Mouse (Mus musculus) lung, adult 18-20 months (tissue): Measurements from ENCODE around the gene Abca7.
A peak's percentile ranks its signal among the peaks of the same experiment; 100 is the strongest.

Source experiments
- DNase-seq, 2 experiments: peaks; one replicate each; pipeline ENCODE4 v3.0.0; 2022; ENCODE audit warnings: mixed read lengths in 2 of 2

The Abca7 gene

DNA sequence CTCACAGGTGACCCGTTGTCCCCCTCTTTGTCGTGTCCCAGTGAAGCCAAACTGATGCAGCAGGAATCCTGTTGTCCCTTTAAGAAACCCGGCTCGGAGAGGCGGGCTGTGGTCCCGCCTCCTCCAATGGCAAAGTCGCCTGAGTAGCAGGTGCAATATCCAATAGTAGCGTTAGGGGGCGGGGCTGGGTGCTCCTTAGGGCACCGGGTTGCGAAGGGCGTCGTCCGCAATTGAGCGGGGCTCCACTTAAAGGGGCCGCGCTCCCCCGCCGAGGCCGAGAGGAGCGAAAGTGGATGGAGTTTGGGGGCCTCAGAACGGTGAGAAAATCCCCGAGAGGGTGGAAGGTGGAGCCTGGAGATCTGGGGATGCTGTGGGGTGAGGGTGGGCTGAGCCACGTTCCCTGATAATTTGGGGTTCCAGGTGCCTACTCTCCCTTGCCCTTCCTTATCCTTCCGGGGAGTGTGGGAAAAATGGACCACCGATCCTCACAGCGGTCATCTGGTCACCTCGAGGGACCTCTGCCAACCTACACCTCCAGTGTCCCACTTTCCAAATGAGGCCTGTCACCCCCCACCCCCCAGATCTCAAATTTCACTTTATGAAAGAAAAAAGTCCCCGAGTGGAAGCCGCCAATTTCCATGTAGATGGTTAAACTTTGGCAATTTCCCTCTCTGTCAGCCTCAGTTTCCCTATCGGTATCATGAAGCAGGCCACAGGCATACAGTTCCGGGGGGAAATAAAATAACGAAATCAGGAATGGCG, at the start of gene Abca7:
Gene Abca7 (plus strand): TSS at position 223 of the 762 bp plus-strand sequence.
- peak; percentile 96 to 98 for DNase-seq

DNA sequence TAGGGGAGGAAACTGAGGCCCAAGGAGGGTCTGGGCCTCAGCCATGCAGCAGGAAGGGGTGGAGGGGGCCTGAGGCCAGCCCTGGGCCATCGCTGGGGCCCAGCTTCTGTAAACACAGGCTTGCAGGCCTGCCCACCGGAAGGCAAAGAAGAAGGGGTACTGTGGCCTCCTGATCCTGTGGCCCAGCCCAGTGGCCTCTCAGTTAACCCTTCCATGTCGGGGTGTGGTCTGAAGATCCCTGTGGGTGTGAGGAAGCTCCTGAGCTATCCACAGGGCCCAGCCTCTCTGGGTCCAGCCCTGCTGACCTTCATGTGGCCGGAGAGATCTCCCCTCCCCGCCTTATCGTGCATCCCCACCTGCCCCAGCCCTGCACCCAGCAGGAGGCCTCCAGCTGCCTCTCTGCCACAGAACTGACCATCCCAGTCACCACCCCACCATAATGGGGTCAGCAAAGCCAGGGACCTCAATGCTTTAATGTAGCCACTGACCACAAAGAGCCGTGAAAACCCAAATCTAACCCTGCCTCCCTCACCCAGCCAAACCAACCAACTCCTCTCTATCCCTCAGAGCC, 49.5 kb upstream of the Abca7 start:
- no peak for DNase-seq

DNA sequence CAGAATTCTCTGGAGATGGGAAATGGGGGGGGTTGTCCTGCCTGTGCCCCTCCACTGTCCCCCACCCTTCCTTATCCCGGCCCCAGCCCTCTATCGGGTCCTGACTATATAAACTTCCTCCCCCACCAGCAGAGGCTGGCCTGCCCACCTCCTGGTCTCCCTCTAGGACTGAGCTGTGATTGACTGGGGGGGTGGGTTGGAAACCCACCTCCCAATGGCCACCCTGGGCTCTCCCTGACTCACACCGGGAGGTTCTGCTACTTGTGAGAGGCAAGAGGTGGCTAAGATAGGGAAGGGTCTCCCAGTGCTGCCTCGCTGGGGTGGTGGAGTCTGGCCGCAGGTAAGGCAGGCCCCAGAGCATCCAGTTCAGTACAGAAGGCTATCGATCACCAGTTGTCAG, 48.8 kb upstream of the Abca7 start:
- DNase-seq = no peak

DNA sequence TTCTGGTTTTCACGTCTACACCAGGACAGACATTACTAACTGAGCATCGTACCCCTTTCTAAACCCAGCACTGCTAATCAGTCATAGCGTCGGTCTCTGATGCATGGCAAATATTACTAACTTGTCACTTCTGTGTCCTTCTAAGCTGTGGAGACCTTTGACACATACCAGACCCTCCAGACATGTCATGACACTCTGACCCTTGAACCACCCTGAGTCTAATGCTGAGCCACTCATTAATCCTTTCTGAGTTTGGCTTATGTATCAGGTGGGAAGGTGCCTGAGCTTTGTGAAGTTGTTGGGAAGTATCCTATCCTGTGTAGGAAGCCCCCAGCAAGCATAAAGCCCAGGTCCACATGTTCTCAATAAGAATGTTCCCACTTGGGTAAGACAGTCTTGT, 46.4 kb upstream of the Abca7 start:
- no peak for DNase-seq

DNA sequence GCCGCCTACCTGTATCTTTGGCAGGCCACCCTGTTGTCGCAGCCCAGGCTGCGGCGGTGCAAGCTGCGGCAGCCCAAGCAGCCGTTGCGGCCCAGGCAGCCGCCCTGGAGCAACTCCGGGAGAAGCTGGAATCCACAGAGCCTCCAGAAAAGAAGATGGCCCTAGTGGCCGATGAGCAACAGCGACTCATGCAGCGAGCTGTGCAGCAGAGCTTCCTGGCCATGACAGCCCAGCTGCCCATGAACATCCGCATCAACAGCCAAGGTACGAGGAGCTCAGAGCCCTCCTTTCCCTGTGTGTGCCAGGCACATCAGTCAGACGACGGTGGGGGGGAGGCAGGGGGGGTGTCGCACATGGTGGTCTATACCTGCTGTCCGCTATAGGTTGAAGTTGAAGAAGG, 45.6 kb upstream of the Abca7 start:
- no peak for DNase-seq

DNA sequence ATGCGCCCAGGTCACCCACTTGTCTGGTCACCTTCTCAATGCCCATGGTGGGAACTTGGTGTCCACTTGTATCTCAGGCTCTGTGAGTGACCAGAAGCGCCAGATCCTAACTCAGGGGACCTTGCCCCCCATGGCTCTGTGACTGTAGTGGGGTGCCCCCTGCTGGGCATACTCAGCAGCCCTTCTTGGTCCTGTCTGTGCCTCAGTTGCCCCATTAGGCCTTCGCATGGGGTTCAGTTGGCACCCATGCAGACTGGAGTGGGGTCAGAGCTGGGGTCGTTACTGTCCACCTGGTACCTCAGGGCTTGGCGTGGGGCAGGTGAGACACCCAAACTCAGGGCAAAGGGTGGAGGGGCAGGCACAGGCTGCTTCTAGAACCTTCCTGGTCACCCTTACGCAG, 42.3 kb upstream of the Abca7 start:
- DNase-seq = peak; percentile 34 to 57

DNA sequence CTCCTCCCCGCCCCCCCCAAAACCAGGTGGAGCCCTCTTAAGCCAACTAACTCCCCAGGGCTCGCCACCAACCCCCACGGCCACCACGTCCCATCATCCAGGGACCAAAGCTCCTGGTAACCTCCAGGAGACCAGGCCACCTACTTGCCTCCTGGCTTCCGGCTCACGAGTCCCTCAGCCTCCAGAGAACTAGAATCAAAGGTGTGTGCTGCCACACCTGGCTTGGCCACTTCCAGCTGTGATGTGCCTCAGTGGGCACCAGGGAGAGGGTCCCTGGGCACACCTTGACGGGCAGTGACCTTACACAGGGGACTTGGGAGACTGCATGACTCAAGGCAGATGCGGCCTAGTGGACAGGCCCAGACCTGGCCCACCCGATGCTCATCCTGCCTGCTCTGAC, 40.6 kb upstream of the Abca7 start:
- DNase-seq = no peak

DNA sequence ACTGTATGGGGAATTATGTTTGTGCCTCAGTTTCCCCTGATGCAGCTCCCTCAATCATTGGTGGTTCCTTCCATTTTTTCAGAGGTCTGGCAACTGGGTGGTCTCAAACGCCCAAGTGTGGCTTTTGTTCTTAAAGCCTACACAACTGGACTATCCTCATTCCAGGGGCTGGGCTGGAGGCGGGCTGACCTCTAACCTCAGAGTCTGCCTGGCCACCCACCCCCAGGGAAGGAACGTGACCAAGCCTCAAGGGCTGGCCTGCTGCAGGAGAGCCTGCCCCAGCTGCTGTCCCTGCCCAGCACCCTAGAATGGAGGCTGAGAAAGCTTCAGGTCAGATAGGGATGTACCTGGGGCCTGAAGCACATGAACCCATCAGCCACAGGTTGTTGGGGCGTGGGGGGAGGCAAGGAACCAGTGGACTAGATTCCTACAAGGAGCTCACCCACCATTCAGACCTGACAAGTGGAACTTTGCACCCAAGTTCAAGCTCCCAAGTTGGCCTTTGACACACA, 39.6 kb upstream of the Abca7 start:
- DNase-seq = no peak

DNA sequence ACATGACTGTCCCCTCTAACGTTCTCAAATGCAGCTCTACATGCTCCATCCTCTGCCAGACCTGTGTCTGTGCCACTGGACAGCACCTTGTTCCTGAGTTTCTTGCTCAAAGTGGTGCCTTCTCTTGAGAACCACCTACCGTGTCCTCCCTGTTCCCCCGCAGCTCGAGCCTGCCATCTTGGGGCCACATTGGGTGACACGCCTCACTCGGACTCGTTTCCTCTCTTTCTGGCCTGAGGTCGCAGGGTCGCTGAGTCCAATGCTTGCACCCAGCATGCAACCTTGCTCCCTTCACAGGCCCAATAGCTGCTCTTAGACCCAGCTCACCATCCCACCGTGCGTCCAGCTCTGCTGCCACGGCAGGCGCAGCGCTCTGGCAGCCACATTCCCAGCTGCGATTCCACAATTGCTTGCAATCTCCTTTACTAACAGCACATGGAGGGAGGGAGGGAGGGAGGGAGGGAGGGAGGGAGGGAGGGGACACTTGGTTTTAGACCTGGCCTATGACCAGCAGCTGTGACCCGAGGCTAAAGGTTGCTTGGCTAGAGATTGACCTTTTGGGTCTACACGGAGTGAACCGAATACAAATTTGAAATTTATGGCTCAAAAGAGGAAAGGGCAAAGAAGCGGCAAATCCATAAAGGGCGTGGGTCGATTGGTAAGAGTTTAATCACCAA, 38.0 kb upstream of the Abca7 start:
- DNase-seq = peak; percentile 86 to 89

DNA sequence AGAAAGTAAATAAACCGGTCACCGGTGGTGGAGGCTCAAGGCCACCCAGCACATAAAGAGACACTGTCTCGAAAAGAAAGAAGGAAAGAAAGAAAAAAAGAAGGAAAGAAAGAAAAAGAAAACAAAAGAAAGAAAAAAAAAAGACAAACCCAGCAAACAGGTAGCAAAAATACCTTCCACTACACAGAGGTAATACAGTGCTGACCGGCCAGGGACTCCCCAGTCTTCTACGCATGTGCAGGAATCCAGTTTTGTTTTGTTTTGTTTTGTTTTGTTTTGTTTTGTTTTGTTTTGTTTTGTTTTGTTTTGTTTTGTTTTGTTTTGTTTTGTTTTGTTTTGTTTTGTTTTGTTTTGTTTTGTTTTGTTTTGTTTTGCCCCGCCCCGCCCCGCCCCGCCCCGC, 36.9 kb upstream of the Abca7 start:
- DNase-seq = peak in 1 of 2 experiments; percentile 61

DNA sequence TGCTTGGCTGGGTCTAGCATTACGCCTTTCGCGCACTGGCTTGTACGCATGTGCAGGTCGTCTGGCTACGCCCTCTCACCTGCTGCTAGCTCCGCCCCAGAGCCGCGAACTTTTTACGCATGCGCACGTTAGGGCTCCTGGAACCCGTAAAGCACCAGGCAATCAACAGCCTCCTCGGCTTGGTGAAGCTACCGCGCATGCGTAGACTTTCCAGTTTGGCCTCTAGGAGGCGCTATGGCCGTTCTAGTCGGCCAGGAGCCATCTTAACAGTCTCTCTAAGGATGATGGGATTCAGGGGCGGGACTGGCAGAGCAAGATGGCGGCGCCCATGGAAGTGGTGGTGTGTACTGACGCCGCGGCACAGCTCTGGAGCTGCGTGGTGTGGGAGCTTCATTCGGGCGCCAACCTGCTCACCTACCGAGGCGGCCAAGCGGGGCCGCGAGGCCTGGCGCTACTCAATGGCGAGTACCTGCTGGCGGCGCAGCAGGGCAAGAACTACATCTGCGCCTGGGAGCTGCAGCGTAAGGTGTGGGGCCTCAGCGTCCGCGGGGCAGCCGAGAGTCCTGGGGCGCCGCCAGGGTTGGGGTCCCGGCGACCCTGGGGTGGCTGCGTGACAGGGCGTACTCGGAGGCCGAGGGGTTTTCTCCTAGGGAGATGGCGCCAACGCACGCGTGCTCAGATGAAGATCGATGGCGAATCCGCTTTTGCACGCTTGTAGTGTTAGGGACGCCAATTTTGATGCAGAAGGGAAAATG, 36.3 kb upstream of the Abca7 start, which contains the start of gene Wdr18:
Gene Wdr18 (plus strand): TSS at position 306 of the 755 bp plus-strand sequence.
- DNase-seq = peak; percentile 100

DNA sequence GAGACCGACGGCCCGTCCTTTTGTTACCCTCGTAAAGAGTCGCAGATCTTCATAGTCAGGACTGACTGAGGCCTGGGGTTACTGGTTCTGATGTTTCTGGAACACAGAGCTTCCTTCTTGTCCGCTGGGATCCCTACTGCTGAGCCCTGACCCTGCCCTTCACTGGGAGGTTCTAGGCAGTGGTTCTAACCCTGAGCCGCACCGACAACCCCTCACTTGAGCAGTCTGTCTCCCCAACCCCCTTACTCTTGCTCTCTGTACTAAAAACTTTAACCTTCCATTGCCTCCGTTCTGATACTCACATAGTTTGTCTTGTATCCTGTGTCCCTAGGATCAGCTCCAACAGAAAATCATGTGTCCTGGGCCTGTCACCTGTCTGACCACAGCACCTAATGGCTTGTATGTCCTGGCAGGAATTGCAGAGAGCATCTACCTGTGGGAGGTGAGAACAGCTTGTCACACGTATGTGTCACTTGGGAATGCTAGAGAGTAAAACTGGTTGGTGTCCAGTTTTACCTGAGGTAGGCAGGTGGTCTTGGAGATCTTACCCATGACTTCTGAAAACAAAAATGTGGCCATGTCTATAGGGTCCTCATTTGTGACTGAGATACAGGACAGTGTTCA, 35.5 kb upstream of the Abca7 start:
- no peak for DNase-seq

DNA sequence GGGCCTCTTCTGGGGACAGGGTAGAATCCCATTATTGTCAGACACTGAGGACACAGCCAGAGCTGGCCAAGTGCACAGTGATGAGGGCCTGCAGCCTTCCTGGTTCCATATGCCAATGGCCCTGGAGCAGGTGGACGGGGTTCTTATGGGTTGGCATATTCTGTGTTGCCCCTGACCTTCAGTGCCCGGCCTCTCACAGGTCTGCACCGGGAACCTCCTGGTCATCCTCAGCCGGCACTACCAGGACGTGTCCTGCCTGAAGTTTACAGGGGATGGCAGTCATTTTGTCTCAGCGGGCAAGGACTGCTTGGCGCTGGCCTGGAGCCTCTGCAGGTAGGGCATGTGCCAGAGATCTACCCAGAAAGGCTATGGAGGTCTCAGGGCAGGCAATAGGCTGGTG, 31.6 kb upstream of the Abca7 start:
- no peak for DNase-seq

DNA sequence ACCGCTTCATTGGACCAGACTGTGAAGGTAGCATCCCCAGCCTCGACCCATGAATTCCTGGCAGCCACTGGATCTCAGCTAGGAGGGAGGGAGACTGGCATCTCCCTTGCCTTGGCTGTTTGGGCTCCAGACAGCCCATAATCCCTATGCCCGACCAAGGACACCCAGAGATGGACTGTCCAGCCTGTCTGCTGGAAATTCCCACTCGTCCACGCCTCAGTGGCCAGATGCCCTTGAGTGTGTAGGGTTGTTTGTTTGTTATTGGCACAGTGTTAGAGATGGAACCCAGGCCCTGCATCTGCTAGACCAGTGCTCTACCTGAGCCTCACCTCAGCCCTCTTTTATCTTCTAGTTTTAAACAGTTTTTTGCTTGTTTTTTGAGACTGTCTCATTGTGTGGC, 31.0 kb upstream of the Abca7 start:
- no peak for DNase-seq

DNA sequence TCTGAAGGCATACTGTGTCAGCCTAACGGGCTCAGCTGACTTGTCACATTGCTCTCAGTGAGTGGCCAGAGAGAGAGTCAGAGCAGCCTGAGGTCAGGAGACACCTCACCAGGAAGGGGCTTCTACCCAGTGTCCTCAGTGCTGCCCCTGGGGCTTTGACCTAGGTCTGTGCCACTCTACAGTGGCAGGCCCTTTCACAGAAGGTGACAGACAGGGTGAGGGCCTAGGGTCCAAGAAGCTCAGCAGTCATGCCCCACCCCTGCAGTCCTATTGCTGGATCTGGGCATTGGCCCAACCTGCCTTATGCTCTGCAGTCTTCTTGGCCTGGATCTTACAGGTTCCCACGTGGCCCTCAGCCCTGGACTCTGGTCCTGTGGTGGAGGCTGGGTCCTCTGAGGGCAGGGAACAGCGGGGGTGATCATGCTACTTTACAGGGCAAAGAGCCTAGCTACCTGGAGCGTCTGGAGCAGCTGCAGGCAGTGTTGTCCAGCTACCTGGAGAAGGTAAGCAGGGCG, 29.4 kb upstream of the Abca7 start:
- DNase-seq = no peak

DNA sequence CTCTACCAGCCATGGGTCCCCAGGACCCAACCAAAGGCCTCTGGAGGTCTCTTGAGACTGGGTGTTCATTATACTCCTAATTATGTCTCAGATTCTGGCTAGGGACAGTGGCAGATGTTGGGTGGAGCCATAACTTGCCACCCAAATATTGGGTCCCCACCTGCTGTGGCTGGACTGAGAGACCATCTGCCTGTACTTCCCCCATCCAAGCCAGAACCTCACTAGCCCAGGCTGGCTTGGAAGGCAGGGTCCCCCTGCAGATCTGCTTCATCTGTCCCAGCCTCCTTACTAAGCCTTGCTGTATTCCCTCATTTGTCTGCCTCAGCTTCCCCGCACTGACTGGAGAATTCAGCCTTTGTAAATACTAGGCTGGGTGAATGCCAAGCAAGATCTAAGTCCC, 28.1 kb upstream of the Abca7 start:
- no peak for DNase-seq

DNA sequence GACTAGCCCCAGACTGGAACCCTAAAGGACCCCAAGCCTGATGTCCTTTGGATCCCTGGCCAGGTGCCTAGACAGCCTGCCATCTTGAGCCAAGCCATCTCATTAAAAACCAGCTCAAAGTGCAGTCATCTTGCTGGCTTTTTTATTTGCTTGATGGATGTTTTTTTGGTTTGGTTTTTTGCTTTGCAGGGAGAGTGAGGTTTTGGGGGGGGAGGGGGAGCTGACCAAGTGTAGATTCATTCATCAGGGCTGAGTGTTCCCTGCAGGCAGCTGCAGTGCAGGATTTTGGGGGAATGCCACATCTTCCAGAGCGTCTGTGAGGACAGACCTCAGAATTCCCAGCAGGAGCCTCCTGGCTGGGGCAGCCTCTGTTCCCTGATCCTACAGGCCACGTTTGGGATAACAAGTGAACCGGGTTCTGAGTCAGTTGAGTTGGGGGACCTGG, 27.1 kb upstream of the Abca7 start:
- no peak for DNase-seq

DNA sequence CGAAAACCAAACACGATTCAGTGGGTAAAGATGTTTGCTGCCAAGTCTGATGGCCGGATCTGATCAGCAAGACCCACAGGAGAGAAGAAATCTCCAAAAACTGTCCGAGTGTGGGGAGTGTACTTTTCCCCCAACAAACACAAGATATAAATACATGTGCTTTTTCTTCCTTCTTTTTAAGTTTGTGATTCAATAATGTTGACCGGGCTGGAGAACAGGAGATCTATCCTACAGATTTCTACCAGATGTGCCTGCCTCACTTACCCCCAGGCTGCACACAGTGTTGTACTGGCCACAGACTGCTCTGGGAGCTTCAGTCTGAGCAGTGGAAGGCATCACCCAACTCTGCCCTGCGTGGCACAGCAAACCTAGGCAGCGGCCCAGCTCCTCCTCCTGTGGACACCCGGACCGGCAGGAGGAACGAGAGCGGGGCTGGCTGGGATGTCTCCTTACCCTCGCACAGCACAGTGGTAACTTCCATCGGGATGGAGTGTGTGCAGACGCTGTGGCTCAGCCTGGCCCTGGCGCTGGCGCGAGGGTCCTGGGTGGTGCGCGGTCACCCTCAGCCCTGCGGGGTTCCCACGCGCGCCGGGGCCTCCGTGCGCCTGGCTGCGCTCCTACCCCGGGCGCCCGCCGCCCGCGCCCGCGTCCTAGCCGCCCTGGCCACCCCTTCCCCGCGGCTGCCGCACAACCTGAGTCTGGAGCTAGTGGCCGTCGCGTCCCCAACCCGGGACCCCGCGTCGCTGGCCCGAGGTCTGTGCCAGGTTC, 25.7 kb upstream of the Abca7 start, which contains the start of gene Grin3b:
Gene Grin3b (plus strand): TSS at position 301 of the 768 bp plus-strand sequence.
- DNase-seq = no peak

DNA sequence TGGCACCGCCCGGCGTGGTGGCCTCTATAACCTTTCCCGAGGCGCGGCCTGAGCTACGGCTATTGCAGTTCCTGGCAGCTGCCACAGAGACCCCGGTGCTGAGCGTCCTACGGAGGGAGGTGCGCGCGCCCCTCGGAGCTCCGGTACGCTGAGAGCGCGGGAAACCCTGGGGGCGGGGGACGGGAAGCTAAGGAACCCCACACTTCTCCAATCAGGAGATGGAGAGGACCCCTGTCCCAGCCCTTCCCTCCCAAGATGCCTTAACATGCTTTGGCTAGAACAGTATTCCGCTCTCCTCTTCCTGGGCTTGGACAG, 25.2 kb upstream of the Abca7 start:
- DNase-seq = no peak

DNA sequence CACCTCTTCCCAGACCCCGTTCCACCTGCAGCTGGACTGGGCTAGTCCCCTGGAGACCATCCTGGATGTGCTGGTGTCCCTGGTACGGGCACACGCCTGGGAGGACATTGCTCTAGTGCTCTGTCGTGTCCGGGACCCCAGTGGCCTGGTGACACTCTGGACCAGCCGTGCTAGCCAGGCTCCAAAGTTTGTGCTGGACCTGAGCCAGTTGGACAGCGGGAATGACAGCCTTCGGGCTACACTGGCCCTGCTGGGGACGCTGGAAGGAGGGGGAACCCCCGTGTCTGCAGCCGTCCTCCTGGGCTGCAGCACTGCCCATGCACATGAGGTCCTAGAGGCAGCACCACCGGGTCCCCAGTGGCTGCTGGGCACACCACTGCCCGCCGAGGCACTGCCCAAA, 23.5 kb upstream of the Abca7 start:
- DNase-seq = no peak

DNA sequence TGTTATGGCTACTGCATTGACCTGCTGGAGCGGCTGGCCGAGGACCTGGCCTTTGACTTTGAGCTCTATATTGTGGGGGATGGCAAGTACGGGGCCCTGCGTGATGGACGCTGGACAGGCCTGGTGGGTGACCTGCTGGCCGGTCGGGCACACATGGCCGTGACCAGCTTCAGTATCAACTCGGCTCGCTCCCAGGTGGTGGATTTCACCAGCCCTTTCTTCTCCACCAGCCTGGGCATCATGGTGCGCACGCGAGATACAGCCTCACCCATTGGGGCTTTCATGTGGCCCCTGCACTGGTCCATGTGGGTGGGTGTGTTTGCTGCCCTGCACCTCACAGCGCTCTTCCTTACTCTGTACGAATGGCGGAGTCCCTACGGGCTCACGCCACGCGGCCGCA, 22.2 kb upstream of the Abca7 start:
- no peak for DNase-seq

DNA sequence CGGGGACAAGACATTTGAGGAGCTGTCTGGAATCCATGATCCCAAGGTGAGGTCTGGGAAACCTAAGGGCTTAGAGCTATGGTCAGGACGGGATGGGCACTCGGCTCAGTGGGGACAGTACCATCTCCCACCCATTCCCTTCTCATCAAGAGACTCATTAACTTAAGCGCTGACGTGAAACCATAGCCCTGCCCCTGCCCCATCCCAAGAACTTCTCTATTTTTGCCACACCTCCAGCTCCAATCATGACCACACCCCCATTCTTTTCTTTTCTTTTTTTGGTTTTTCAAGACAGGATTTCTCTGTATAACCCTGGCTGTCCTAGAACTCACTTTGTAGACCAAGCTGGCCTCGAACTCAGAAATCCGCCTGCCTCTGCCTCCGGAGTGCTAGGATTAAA, 21.6 kb upstream of the Abca7 start:
- DNase-seq = no peak
